Mouse (Mus musculus) adrenal gland, adult 18-20 months (tissue): Measurements from ENCODE around the gene Lrrfip1. TPM values are rescaled to one million over a fixed set of nuclear protein-coding genes. Genes with fewer than 3 reads are reported as not detected.
A peak's percentile ranks its signal among the peaks of the same experiment; 100 is the strongest.

Experiments
- DNase-seq, 2 experiments: peaks; one replicate each; pipeline ENCODE4 v3.0.0; 2021 to 2022; ENCODE audit warnings: low spot score in 2 of 2
- total RNA-seq, 2 experiments: library from RNA; stranded (reverse); gene quantifications; 1 replicate in 1 of 2; 2 replicates in 1 of 2; pipeline ENCODE4 v1.2.3; 2021

Gene Lrrfip1
- total RNA-seq, 2 experiments from 2014 or later, result 48.2 to 53.4 TPM

DNA sequence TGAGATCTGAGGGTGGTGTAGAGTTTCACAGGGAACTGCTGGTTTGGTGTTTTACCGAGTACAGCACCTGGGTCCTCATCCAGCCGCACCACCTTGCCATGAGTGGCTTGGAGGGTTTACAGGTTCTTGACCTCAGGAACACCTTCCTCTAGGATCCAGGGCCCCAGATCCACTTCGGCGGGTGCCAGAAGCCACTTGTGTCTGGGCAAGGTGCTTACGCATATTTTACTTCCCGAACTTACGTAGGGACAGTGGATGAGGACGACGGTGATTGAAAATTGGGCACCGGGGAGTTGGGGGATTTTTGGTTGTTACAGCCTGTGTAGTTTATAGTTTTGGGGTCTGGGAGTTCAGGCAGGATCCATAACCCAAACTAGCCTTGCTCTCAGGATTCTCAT, 55.5 kb downstream of the Lrrfip1 start:
- no peak for DNase-seq

DNA sequence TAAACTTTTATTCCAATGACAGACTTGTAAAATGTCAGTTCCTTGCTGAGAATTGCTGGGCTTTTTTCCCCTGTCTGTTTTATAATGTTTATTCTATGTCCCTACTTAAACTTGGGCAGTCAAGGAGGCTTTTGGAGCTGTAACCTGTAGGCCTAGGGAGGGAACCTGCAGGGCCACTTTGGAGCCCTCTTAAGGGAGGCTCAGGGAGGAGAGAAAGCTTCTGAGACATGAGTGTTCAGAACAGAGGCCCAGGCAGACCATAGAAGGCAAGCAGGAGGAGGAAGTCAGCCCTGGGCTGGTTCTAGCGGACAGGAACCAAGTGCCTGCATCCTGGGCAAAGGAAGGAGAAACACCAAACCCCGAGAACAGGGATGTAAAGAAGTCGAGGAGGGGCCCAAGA, 56.3 kb downstream of the Lrrfip1 start:
- no peak for DNase-seq

DNA sequence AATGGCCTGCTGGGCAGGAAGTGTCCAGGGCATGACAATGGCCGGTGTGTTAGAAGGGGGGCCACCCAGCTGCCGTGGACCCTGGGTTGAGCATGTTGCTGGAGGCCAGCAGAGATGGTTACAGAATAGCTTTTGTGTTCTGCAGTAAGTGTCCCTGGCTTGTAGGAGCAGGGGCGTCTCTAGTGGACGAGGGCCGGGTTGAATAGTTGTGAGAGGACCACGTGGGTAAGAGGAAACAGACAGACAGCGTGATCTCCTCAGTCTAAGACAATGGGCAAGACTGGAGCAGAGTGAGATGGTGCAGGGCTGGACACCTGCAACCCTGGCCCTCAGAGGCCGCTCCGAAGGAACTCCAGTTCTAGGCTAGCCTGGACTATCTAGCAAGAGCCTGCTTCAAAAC, 57.2 kb downstream of the Lrrfip1 start:
- no peak for DNase-seq

DNA sequence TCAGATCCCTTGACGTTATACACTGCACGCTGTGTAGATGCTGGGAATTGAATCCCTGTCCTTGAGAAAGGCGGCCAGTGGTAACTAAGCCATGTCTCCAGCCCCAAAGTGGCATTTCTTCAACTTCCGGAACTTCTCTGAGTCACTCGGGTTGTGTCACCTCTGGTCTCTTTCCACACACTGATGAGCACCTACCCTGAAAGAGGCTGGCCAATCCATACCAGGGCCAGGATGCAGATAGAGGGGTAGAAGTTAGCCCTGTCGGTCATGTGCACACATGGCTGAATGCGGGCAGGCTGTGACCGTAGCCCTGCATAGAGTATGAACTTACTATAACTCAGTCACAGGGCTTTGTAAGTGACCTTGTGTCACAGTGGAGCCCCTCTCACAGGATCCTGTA, 57.9 kb downstream of the Lrrfip1 start:
- DNase-seq, result no peak

DNA sequence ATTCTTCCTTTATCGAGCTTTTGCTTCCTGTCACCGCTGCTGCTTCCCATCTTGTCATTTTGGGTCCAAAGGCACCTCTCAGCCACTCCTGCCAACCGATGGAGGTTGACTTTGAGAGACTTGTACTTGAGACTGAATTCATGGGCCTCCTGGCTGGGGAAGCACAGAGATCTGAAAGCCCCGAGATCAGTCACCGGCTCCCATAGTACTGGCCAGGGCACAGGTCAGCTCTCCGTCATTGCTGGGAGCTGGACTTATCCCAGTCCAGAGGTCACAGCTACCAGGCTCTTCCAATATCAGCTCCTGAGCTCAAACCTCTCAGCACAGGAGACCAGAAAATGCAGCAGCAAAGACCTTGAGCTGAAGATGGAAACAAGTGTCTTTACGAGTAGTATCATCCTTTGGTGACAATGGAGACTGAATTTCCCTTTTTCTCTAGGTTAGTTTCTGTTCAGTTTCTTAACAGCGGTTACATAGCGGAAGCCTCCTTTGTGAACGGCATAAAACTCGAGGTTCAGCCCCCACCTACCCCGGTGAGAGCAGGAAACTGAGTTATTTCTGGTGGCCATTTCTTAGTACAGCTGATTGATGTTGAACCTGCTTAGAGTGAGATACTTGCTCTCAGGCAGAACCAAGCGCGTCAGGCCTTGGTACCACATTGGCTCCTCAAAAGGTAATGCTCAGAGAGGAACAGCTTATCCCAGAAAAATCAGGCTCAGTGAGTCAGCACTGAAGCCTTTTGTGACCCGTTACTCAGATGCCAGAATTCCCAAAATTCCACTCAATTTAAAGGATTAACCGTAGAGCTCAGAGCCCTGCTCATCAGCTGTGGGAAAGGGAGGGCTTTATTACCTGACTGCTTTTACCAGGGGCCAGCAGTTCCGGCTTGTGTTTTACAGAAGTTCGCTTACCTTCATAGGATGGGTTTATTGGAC, 59.0 kb downstream of the Lrrfip1 start:
- DNase-seq, result no peak

DNA sequence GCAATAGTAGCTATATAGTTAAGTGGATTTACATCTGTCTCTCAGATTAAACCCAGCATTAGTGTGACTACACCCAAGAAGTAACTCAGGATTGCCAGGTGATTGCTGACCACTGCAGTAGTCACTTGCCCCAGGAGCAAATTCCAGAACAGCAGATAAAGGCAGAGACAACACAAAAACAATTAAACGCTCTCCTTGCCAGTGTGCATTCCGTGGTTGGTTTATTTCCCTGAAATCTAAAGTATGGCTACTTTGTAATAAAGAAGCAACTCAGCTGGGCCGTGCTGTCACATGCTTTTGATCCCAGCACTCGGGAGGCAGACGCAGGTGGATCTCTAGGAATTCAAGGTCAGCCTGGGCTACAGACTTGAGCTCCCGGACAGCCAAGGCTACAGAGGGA, 59.7 kb downstream of the Lrrfip1 start:
- DNase-seq, result no peak

DNA sequence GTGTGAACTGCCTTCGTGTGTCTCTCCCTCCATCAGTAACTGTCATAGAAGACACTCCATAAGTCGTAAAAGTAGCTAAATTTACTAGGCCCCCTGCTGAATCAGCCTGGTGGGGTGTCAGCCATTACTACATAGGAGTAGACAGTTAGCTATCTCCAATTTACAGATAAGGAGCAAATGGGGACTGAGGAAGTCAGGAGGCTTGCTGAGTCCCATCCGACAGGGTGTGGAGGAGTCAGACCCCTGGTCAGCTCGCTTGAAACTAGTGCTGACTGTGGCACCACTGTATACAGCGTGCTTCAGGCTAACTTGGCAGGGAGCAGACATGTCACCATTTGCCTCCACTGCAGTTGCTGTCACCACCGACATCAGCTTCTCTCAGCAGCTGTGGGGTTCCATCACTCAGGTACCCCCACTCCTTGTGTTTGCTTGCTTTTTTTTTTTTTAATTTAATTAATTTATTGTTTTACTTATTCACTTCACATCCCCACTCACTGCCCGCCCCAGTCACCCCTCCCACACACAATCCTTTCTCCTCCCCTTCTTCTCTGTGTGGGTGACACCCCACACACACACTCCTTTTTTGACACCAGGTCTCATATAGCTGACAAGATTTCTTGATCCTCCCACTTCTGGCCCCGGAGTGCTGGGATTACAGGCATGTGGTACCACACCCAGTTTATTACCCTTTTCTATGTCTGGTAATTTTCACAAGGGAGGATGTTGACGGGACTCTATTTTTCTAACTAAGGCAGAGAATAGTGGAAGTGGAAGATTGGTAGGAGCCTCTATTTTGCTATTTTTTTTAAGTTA, 61.5 kb downstream of the Lrrfip1 start:
- no peak for DNase-seq

DNA sequence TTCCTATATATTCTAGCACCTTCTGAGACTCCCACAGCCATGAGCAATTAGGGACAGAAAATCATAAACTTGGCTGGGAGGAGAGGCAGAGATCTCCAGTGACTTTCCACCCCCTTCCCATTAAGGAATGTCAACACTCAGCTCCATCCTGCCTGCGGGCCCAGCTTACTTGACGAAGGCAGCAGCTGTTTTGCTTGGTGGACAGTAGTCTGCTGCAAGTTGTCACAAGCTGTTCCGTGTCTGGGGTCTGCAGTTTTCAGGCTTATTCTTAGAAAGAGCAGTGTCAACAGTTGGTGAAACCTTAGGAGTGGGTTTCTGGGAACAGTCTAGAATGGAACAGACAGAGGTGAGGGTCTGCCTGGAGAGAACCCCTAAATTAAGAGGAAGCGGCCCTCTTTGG, 62.6 kb downstream of the Lrrfip1 start:
- DNase-seq, result no peak

DNA sequence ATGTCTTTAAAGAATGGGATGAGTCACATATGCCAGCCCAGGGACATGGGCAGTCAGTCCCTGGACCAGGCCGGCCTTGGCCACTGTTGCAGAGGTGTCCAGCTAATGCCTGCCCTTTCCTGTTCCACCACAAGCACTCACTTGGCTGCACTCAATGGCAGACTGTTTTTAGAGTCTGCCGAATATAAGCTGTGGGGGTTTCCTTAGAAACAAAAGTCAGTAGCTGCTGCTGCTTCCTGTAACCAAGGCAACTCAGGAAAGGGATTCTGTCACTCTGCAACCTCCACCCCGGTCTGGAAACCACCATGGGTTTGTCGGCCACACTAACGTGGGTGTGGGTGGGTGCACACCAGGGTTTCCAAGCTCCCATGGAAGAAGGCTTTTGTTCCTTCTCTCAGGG, 63.8 kb downstream of the Lrrfip1 start:
- no peak for DNase-seq

DNA sequence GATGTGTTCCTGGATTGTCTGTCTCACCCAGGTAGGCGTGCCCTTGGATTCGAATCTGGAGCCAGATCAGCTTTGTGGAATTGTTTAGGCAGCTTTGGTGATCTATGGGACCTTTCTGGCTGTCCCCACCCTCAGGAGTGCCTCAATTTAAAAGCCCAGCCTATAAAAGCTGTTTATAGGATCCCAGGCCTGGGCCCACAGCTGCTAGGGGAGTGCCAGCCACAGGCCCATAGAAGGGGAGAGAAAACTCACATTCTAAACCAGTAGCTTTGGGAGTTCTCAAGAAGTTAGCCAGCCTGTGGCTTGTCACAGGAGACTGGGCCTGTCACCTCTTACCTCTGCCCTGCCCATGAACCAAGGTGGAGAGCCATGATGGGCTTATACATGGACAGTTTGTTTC, 65.5 kb downstream of the Lrrfip1 start:
- DNase-seq, result no peak

DNA sequence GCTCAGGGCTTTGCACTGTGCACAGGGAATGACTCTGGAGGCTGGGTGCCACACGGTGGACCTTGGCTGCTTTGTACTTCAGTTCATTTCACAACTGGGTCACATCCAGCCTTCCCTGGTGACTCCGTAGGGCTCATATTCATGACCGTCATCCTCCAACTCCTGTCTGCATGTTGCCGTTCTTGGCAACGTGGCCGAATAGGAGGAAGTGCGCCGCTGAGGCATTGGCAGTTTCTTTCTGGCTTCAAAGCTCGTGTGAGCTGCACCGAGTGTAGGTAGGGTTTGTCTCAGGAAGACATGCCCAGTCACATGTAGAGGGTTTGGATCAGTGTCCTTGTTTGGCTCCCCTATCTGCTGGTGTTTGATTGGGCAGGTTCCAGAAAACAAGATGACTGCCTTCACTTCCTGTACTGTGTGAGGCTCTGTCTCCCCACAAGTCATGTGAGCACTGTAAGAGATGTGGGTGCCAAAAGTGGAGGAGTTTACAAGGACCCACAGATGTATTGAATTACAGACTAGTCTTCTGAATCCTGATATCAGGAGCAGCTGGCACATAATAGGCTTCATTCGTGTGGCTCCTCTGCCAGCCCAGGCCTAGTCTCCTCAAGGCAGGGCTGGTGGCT, 66.5 kb downstream of the Lrrfip1 start:
- DNase-seq, result peak in 1 of 2 experiments; percentile 12

DNA sequence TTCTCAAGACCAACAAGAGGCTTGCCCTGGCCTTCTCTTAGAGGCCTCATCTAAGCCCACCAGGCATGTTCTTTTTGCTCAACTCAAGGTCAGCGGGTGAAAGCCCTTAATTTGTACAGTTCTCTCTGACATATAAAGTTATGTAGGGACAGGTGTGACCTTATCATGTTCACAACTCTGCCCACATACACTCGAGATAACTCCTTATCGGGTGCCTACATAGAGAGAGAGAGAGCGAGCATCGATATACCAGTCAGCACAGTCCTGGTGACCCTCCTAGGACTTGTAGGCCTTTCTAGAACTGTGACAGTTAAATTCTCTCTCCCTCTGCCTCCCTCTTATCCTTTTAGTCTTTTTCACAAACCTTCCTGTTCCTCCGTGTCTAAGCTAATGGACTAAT, 67.5 kb downstream of the Lrrfip1 start:
- no peak for DNase-seq

DNA sequence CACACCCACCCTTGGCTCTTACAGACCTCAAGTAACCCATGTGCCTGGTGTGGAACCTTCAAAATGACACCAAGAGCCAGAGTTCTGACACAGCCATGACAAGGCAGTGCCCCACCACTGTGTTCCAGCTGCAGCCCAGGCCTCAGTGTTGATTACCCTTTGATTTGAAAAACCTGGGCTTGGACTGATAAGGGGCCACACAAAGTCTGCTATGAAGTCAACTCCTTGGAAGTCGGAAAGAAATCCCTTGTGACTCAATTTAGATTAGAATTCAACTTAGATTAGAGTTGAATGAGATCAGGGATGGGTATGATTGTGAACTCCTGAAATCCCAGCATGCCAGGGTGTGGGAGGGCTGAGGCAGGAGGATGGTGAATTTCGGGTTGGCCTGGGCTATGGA, 68.1 kb downstream of the Lrrfip1 start:
- DNase-seq, result no peak

DNA sequence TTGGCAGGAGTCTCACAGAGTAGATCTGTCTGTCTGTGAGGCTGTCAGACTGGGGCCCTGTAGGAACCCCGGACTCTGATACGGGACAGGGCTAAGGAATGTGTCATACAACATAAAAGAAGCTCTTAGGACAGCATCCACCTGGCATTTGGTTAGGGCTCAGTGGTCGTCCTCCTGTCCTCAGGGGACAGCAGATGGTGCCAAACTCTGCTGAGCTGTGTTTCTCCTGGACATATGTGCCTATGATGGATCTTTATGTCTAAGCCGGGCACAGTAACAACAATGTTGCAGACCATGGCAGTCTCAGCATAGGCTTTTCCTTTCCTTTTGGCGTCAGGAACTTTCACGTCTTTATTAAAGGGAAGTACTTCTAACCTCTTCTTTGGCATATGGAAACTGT, 69.2 kb downstream of the Lrrfip1 start:
- DNase-seq, result no peak

DNA sequence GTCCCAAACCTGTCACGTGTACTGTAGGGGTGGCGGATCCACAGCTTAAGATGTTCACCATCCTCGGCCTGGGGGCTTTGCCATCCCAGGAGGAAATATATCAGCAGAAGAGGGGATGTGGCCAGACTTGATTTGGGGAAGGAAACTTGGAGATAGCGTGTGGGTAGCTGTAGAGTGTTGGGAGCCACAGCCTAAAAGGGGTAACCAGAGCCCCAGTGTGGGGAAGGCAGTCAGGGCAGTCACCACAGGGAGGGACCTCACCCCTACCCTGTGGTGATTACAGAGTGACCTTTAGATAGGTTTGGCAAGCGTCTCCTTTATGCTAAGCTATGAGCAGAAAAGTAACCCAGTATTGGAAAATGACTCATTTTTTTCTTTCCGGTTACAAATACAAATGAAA, 71.0 kb downstream of the Lrrfip1 start:
- no peak for DNase-seq

DNA sequence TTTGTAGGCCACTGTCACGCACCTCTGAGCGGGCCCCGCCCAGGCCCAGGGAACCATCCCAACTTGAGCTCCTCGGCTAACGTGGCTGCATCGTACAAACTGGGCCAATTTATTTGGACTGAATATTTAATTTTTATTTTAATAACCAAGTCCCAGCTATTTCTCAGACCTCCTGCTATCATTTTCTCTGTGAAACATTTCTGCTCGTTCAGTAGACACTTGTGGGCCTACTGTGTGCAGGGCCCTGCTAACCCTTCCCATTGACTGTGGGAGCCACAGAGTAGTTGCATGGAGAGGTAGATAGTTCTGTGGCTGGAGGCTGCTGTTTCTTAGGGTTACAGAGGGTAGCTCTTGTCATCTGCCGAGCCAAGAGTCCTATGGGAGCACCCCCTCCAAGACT, 72.0 kb downstream of the Lrrfip1 start:
- DNase-seq, result no peak

DNA sequence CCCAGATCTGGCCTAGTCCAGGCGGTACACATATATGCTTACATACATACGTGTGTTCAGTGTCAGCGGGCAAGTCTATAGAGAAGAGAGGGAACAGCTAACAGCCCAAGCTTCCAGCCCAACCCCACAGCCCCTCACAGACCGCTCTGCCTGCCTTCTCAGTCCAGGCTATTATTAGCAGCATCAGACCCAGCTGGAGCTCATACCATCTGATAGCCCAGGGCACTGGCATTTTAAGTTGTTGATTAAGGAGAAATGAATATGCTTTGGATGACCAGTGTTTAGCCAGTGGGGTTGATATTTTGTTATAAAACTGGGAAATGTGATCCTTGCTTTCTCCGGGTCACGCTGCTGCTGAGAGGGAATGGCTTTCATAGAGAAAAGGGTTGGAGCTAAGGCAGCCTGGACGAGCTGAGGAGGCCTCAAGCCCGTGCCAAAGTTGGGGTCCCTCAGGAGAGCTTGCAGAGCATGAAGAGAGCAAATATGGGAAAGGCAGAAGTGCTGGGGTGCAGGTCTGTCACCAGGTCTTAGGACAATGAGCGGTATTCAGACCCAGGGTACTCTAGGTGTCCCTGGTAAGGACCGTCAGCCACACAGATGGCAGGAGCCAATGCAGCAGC, 73.2 kb downstream of the Lrrfip1 start:
- no peak for DNase-seq

DNA sequence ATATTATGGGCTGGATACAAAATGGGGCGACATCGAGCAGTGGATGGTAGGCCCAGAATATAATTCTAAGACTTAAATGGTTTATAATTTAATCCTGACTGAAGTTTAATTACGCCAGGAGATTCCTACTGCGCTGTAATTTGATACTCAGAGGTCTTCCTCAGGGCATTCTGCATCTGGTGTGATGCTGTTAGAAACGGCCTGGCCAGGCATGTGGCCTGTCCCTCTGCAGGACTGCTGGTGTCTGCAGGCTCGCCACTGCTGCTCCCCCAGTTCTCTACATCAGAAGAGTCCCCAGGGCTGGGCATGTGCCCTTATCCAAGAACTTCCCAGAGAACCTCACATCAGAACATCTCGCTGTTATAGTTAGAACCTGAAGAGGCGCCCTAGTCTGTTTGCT, 78.4 kb downstream of the Lrrfip1 start:
- DNase-seq, result no peak

DNA sequence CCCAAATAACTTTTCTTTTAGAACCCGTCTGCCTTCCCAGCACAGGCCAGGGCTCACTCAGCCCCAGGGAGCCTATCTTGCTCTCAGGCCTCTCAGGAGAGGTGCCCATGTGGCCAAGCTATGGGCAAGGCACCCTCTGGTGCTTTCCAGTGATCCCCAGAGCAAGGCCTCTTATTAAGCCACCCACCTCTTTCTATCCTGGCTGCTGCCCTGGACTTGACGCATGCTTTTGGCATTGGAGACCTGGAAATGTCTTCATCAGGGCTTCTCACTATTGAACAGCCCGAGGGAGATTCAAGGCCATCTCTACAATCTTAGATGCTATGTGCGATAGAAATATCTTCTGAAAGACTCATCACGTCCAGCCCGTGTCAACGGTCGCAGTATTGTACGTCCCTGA, 78.9 kb downstream of the Lrrfip1 start:
- no peak for DNase-seq

DNA sequence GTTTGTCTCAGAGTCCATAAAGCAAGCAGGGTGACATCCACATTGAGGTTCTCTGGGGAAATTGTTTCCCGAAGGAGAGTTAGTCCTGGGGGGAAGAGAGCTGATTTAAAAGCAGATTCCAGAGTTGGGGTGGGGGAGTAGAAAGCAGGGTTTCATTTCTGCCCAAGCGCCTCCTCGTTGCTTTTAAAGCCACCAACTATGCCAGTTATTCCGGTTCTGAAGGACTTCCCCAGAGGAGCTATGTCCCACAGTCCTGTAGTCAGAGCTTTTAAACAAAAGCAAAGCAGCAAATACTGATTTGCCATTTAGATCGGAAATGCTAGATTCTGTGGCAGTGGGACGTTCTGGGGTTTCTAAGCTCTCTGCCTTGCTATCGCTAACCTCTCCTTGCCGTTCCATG, 79.4 kb downstream of the Lrrfip1 start:
- no peak for DNase-seq

DNA sequence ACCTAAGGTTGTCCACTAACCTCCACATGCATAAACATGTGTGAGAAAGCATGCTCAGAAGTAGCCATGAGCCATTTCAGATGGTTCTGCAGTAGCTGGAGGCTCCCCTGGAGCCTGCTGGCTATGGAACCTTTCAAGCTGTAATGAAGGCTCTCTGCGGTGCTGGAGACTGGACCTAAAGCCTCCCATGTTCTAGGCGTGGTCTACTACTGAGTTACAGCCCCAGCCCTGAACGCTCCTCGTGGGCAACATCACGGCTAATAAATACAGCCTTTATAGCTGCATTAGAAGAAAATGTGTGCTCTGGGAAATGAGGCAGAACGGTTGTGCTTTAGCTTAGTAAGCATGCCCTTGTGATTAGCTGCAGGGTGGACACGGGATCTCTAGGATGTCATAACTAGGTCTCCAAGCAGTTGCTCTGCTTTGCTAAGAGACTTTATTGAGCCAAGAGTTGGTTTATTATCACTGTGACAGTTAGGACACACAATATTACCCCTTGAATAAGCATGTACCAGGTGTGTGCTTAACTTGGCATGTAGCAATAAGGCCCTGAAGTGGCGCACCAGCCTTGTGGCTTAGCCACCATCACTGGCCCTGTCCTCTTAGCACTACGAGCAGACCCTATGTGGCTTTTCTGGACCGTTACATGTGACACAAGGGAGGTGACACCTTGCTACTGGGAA, 81.3 kb downstream of the Lrrfip1 start:
- DNase-seq, result no peak
